8 mouse cellular contexts compared by ENCODE assay signal in the genomic region with DNA sequence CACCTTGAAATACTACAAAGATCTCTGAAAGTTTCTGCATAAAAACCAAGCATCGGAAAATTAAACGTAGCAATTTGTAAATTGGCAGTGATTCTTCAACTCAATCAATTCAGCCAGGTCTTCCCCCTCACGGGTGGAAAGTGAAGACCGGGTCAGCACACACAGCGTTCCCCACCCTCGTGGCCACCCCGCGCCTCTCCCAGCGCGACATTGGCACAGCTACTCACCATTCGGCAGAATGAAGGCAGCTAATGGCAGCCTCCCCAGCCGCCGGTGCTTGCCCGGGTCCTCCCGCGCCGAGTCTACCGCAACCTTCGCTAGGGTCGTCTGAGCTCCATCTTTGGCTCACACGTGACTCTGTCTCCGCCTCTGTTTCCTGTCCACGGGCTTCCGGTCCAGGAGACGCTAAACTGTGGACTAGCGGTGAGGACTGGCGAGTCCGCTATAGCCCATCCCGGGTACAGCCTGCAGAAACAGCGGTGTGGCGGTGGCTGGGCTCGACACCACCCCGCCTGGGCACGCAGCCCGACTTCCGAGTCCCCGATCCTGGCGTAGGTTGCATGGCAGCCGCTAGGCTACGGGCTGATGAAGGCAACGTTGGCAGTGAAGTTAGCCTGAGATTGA. TPM values are rescaled to one million over a fixed set of nuclear protein-coding genes. Genes with fewer than 3 reads are reported as not detected.
DNase-seq lines count a peak whose midpoint lies in the region; ATAC-seq lines count a peak whose summit lies in the region.

A gene (minus strand): TSS at position 385 of the 624 bp plus-strand sequence.

- H3K4me1 ChIP-seq in intestine, embryonic 15.5 days (replicated peaks): peaks cover 7% of the 10 kb centered on the region

- H3K27me3 ChIP-seq in intestine, embryonic 15.5 days (replicated peaks): no peaks in the 10 kb centered on the region

- peak; percentile 91 for DNase-seq in adrenal gland, postnatal 10 days
- peak; percentile 87 for DNase-seq in embryo, embryonic 9.5 days (ENCODE audit: extremely low spot score)
- peak; percentile 70 to 86 for DNase-seq in gastrocnemius, postnatal 4 days (ENCODE audit: low spot score in 2 of 2)
- DNase-seq in left cerebral cortex, postnatal 14 days (ENCODE audit: low spot score in 2 of 2): peak; percentile 84 to 86
- DNase-seq in right cerebral cortex, postnatal 36 days (ENCODE audit: low spot score in 2 of 2): peak; percentile 78 to 83
- DNase-seq in urinary bladder, postnatal 4 days (ENCODE audit: low spot score in 2 of 2): peak; percentile 76 to 84

- intact Hi-C loops in left cerebral cortex, postnatal 14 days (cut with DNase I): no loop called here

- WGBS in intestine, embryonic 15.5 days: under 1% methylated on average over 41 of the region's 41 CpGs

- peak within 1 kb of the TSS; percentile 82 for H3K9ac ChIP-seq in intestine, embryonic 15.5 days

- no peaks in the 10 kb centered on the region for H3K9me3 ChIP-seq in intestine, embryonic 15.5 days

- H3K4me3 ChIP-seq in intestine, embryonic 15.5 days (replicated peaks): peak within 1 kb of the TSS; percentile 76

- H3K27ac ChIP-seq in intestine, embryonic 15.5 days: peak within 1 kb of the TSS; percentile 91

- peak; percentile 96 for ATAC-seq in intestine, embryonic 15.5 days
- peak; percentile 95 for ATAC-seq in megakaryocyte-erythroid progenitor cell, adult 5-6 weeks (replicated peaks; ENCODE audit: low FRiP score, low TSS enrichment, poor library complexity, severe bottlenecking)

- no peaks in the 10 kb centered on the region for H3K36me3 ChIP-seq in intestine, embryonic 15.5 days

- H3K4me2 ChIP-seq in intestine, embryonic 15.5 days (replicated peaks): peak within 1 kb of the TSS; percentile 73

RNA-seq across cellular contexts. Expression of the gene that starts here (rescaled TPM):
- 10 to 100 TPM; 68.0 to 75.9 TPM for total RNA-seq in adrenal gland, postnatal 10 days (2021)
- total RNA-seq in gastrocnemius, postnatal 4 days (2021): 10 to 100 TPM; 53.9 TPM
- 137 and 140 TPM in 2 replicates for polyA plus RNA-seq in intestine, embryonic 15.5 days (2015; fragmentation: Nextera tagmentation; extraction: Ambion mirVana)
- total RNA-seq in left cerebral cortex, postnatal 14 days (2021): 10 to 100 TPM; 39.8 to 44.5 TPM
- total RNA-seq in megakaryocyte-erythroid progenitor cell, adult 5-6 weeks (2014; fragmentation: Nextera tagmentation): 32.5 and 39.8 TPM in 2 replicates
- 15.6 and 33.1 TPM in 2 replicates for total RNA-seq in megakaryocyte-erythroid progenitor cell, adult 5-6 weeks (2017)

Comparison
In these comparisons a context has a peak if more than half of its experiments do, and no peak if none do; other contexts are left out.
1. Peak in every context shown above with its lines: DNase-seq, ATAC-seq, H3K4me3 ChIP-seq and H3K27ac ChIP-seq.